Mouse (Mus musculus): ENCODE measurements at regions not wholly inside any gene's neighbourhood (a gene's known extent, or its start where the extent isn't known, plus 50 kb on each side); places are given as distances from the start of the nearest gene placed in this dataset.

- no peak overlapping the region for H3K9ac ChIP-seq (replicated peaks)
- no peaks in the 10 kb centered on the region for H3K36me3 ChIP-seq (replicated peaks; ENCODE audit: control insufficient read depth, insufficient read depth, low read depth)
- no peak for ATAC-seq (ENCODE audit: insufficient read depth)
- 54% methylated on average over 4 of the region's 4 CpGs for WGBS (ENCODE audit: insufficient replicate concordance)
- peaks cover 0 to 3% of the 10 kb centered on the region in 2 experiments; a peak in 1 of 4 replicates for H3K4me1 ChIP-seq (replicated peaks; ENCODE audit: control insufficient read depth in 2 of 2, insufficient read depth in 2 of 2, low read length in 1 of 2)
- no peak for TF ChIP-seq CTCF (IDR thresholded peaks at IDR 0.05; ENCODE audit: low read depth)
- no peak for TF ChIP-seq EP300 (IDR thresholded peaks at IDR 0.05; ENCODE audit: low read depth)
- H3K9me3 ChIP-seq (ENCODE audit: control insufficient read depth, low read length): no peaks in the 10 kb centered on the region
- no peak overlapping the region for H3K4me3 ChIP-seq (ENCODE audit: insufficient read depth in 1 of 2, low read depth in 2 of 2, low read length in 2 of 2)
- H3K4me2 ChIP-seq (ENCODE audit: low read depth): no peak overlapping the region
- DNase-seq (ENCODE audit: low read depth in 3 of 3, low spot score in 3 of 3): no peak
- H3K27ac ChIP-seq: no peak overlapping the region
- H3K27me3 ChIP-seq (ENCODE audit: control insufficient read depth, insufficient read depth, low read length): no peaks in the 10 kb centered on the region
Observed at GRCm38 (mm10) chr14:33812772-33813171, 110.6 kb upstream of the Gdf10 start.

- no peak for DNase-seq (ENCODE audit: low read depth in 3 of 3, low spot score in 3 of 3)
- H3K4me3 ChIP-seq (ENCODE audit: insufficient read depth in 1 of 2, low read depth in 2 of 2, low read length in 2 of 2): no peak overlapping the region
- WGBS (ENCODE audit: insufficient replicate concordance): 32% methylated on average over 3 of the region's 3 CpGs
- H3K9ac ChIP-seq (replicated peaks): no peak overlapping the region
- H3K4me1 ChIP-seq (replicated peaks; ENCODE audit: control insufficient read depth in 2 of 2, insufficient read depth in 2 of 2, low read length in 1 of 2): peaks cover 0 to 3% of the 10 kb centered on the region in 2 experiments; a peak in 1 of 4 replicates
- no peak for TF ChIP-seq CTCF (IDR thresholded peaks at IDR 0.05; ENCODE audit: low read depth)
- TF ChIP-seq EP300 (IDR thresholded peaks at IDR 0.05; ENCODE audit: low read depth): no peak
- no peaks in the 10 kb centered on the region for H3K36me3 ChIP-seq (replicated peaks; ENCODE audit: control insufficient read depth, insufficient read depth, low read depth)
- H3K27ac ChIP-seq: no peak overlapping the region
- no peak for ATAC-seq (ENCODE audit: insufficient read depth)
- H3K27me3 ChIP-seq (ENCODE audit: control insufficient read depth, insufficient read depth, low read length): no peaks in the 10 kb centered on the region
- H3K4me2 ChIP-seq (ENCODE audit: low read depth): no peak overlapping the region
- H3K9me3 ChIP-seq (ENCODE audit: control insufficient read depth, low read length): no peaks in the 10 kb centered on the region
Observed at GRCm38 (mm10) chr14:33813274-33813673, 110.1 kb upstream of the Gdf10 start.

- DNase-seq (ENCODE audit: low read depth in 3 of 3, low spot score in 3 of 3): no peak
Observed at GRCm38 (mm10) chr14:33814107-33814506, 109.3 kb upstream of the Gdf10 start.

GRCm38 (mm10) chr14:33814599-33814998 lies 108.8 kb upstream of the Gdf10 start:
- no peak for DNase-seq (ENCODE audit: low read depth in 3 of 3, low spot score in 3 of 3)
- WGBS (ENCODE audit: insufficient replicate concordance): 59% methylated on average over 2 of the region's 2 CpGs
- ATAC-seq (ENCODE audit: insufficient read depth): no peak
- no peaks in the 10 kb centered on the region for H3K9me3 ChIP-seq (ENCODE audit: control insufficient read depth, low read length)
- no peak for TF ChIP-seq EP300 (IDR thresholded peaks at IDR 0.05; ENCODE audit: low read depth)
- TF ChIP-seq CTCF (IDR thresholded peaks at IDR 0.05; ENCODE audit: low read depth): no peak
- no peak overlapping the region for H3K9ac ChIP-seq (replicated peaks)
- no peaks in the 10 kb centered on the region for H3K4me1 ChIP-seq (replicated peaks; ENCODE audit: control insufficient read depth in 2 of 2, insufficient read depth in 2 of 2, low read length in 1 of 2)
- no peak overlapping the region for H3K4me2 ChIP-seq (ENCODE audit: low read depth)
- no peaks in the 10 kb centered on the region for H3K36me3 ChIP-seq (replicated peaks; ENCODE audit: control insufficient read depth, insufficient read depth, low read depth)
- no peaks in the 10 kb centered on the region for H3K27me3 ChIP-seq (ENCODE audit: control insufficient read depth, insufficient read depth, low read length)
- no peak overlapping the region for H3K4me3 ChIP-seq (ENCODE audit: insufficient read depth in 1 of 2, low read depth in 2 of 2, low read length in 2 of 2)
- H3K27ac ChIP-seq: no peak overlapping the region

More at GRCm38 (mm10) chr14:33814107-33814506, 109.3 kb upstream of the Gdf10 start:
- Histone ChIP-seq H3K36me3 (replicated peaks; ENCODE audit: control insufficient read depth, insufficient read depth, low read depth) (no peaks in the 10 kb centered on the region), H3K4me3 (ENCODE audit: insufficient read depth in 1 of 2, low read depth in 2 of 2, low read length in 2 of 2) (no peak overlapping the region), H3K4me1 (replicated peaks; ENCODE audit: control insufficient read depth in 2 of 2, insufficient read depth in 2 of 2, low read length in 1 of 2) (peaks cover 0 to 3% of the 10 kb centered on the region in 2 experiments; a peak in 1 of 4 replicates), H3K27ac (no peak overlapping the region), H3K9ac (replicated peaks) (no peak overlapping the region), H3K9me3 (ENCODE audit: control insufficient read depth, low read length) (no peaks in the 10 kb centered on the region), H3K27me3 (ENCODE audit: control insufficient read depth, insufficient read depth, low read length) (no peaks in the 10 kb centered on the region), H3K4me2 (ENCODE audit: low read depth) (no peak overlapping the region)
- ATAC-seq (ENCODE audit: insufficient read depth): no peak
- 71% methylated on average over 1 of the region's 1 CpGs for WGBS (ENCODE audit: insufficient replicate concordance)
- TF ChIP-seq CTCF (IDR thresholded peaks at IDR 0.05; ENCODE audit: low read depth) (no peak), EP300 (IDR thresholded peaks at IDR 0.05; ENCODE audit: low read depth) (no peak)

- no peak overlapping the region for H3K27ac ChIP-seq
- no peaks in the 10 kb centered on the region for H3K9me3 ChIP-seq (ENCODE audit: control insufficient read depth, low read length)
- no peak overlapping the region for H3K9ac ChIP-seq (replicated peaks)
- no peak overlapping the region for H3K4me2 ChIP-seq (ENCODE audit: low read depth)
- WGBS (ENCODE audit: insufficient replicate concordance): 66% methylated on average over 14 of the region's 14 CpGs
- DNase-seq (ENCODE audit: low read depth in 3 of 3, low spot score in 3 of 3) (no peak), ATAC-seq (ENCODE audit: insufficient read depth) (no peak)
- no peak overlapping the region for H3K4me3 ChIP-seq (ENCODE audit: insufficient read depth in 1 of 2, low read depth in 2 of 2, low read length in 2 of 2)
- H3K36me3 ChIP-seq (replicated peaks; ENCODE audit: control insufficient read depth, insufficient read depth, low read depth): no peaks in the 10 kb centered on the region
- no peaks in the 10 kb centered on the region for H3K27me3 ChIP-seq (ENCODE audit: control insufficient read depth, insufficient read depth, low read length)
- no peaks in the 10 kb centered on the region for H3K4me1 ChIP-seq (replicated peaks; ENCODE audit: control insufficient read depth in 2 of 2, insufficient read depth in 2 of 2, low read length in 1 of 2)
- TF ChIP-seq CTCF (IDR thresholded peaks at IDR 0.05; ENCODE audit: low read depth) (no peak), EP300 (IDR thresholded peaks at IDR 0.05; ENCODE audit: low read depth) (no peak)
Observed at GRCm38 (mm10) chr14:33820541-33821260, 102.7 kb upstream of the Gdf10 start.
